Mouse (Mus musculus) spleen, adult 2 months (tissue): ENCODE results near the gene Atp6v1g1. TPM values are rescaled to one million over a fixed set of nuclear protein-coding genes. Genes with fewer than 3 reads are reported as not detected.
A peak's percentile ranks its signal among the peaks of the same experiment; 100 is the strongest.

Source experiments
- DNase-seq, 2 experiments: peaks; one replicate each; pipeline versions ENCODE4 v3.0.0 to v3.0.0-alpha.2; 2012 to 2021; ENCODE audit warnings: low spot score in 2 of 2, low read depth in 1 of 2
- H3K27ac ChIP-seq: fragments of 200-500 bp; 2 replicates; pipeline ENCODE4 v1.5.1; 2012; ENCODE audit warnings: low read length, inconsistent platforms; ENCODE audit not compliant: insufficient read depth
- H3K27me3 ChIP-seq: fragments of 200-500 bp; 2 replicates; pipeline ENCODE4 v1.6.1; 2012; ENCODE audit warnings: mild to moderate bottlenecking, moderate library complexity, low read length, inconsistent platforms; ENCODE audit not compliant: control insufficient read depth, insufficient read depth
- H3K36me3 ChIP-seq: fragments of 200-500 bp; 2 replicates; pipeline ENCODE4 v1.6.1; 2012; ENCODE audit warnings: mild to moderate bottlenecking, low read length, inconsistent platforms; ENCODE audit not compliant: control insufficient read depth, insufficient read depth
- H3K4me1 ChIP-seq: fragments of 200-500 bp; 2 replicates; pipeline ENCODE4 v1.6.1; 2011; ENCODE audit warnings: inconsistent platforms; ENCODE audit not compliant: control insufficient read depth, insufficient read depth, insufficient read length
- H3K4me3 ChIP-seq: fragments of 200-500 bp; 2 replicates; pipeline ENCODE4 v1.5.1; 2011; ENCODE audit warnings: mild to moderate bottlenecking, inconsistent platforms; ENCODE audit not compliant: insufficient read depth, insufficient read length; ENCODE audit errors: extremely low read depth
- CTCF ChIP-seq: fragments of 200-500 bp; IDR thresholded peaks from 2 replicates; pipeline ENCODE4 v1.5.1; 2011; ENCODE audit warnings: mild to moderate bottlenecking, inconsistent platforms; ENCODE audit not compliant: insufficient read depth, insufficient read length, insufficient replicate concordance; ENCODE audit errors: extremely low read depth
- POLR2A ChIP-seq: fragments of 200-500 bp; IDR thresholded peaks from 2 replicates; pipeline ENCODE4 v1.6.1; 2011; ENCODE audit warnings: low read depth, low read length, inconsistent platforms
- WGBS: fragments of 180-500 bp; shearing (Covaris S2); methylation state at CpG from one replicate; pipeline ENCODE4 v1.1.7; 2018; 5-methylcytosine and 5-hydroxymethylcytosine counted together
- polyA plus RNA-seq: library from polyadenylated mRNA; depleted of rRNA; stranded (reverse); fragments of >200 nt; gene quantifications from 2 replicates; pipeline ENCODE4 v1.2.3, GENCODE M21; 2012; rRNA removed

The Atp6v1g1 gene
- polyA plus RNA-seq: 17.0 and 17.2 TPM in 2 replicates

- peak; percentile 74 to 90 for DNase-seq
- peak within 1 kb of the TSS; percentile 83 for H3K27ac ChIP-seq
- peaks cover 10% of the 10 kb centered on the region; the same call in 1 of the 2 replicates for H3K4me1 ChIP-seq
- H3K27me3 ChIP-seq: no peaks in the 10 kb centered on the region
- peaks cover 3% of the 10 kb centered on the region for H3K36me3 ChIP-seq
- peak within 1 kb of the TSS; percentile 68 for H3K4me3 ChIP-seq
- TF ChIP-seq CTCF (no peak), POLR2A (no peak)
- 2% methylated on average over 54 of the region's 57 CpGs for WGBS
Measured at GRCm38 (mm10) chr4:63544494-63545230, at the start of gene Atp6v1g1. Atp6v1g1 (plus strand) TSS chr4:63544772.

- no peaks in the 10 kb centered on the region for H3K36me3 ChIP-seq
- 2% methylated on average over 90 of the region's 107 CpGs for WGBS
- peak in 1 of 2 experiments; percentile 37 for DNase-seq
- H3K27me3 ChIP-seq: peaks cover 9% of the 10 kb centered on the region; the same call in 1 of the 2 replicates
- H3K4me1 ChIP-seq: peaks cover 5% of the 10 kb centered on the region
- H3K4me3 ChIP-seq: peak overlapping the region; percentile 60
- TF ChIP-seq CTCF: no peak
- no peak for TF ChIP-seq POLR2A
- H3K27ac ChIP-seq: 0 out of 2 replicates have a peak overlapping the region, but pooled peaks have one; percentile 19
Measured at GRCm38 (mm10) chr4:63494967-63495914, 49.3 kb upstream of the Atp6v1g1 start.

GRCm38 (mm10) chr4:63495915-63496278 is 48.7 kb upstream of the Atp6v1g1 start, which contains the start of gene Whrn:
Whrn (minus strand) TSS chr4:63495991.
- H3K27me3 ChIP-seq: peaks cover 9% of the 10 kb centered on the region; the same call in 1 of the 2 replicates
- H3K36me3 ChIP-seq: no peaks in the 10 kb centered on the region
- TF ChIP-seq POLR2A (no peak), CTCF (no peak)
- peaks cover 4% of the 10 kb centered on the region for H3K4me1 ChIP-seq
- H3K27ac ChIP-seq: 0 out of 2 replicates have a peak within 1 kb of the TSS, but pooled peaks have one; percentile 19
- DNase-seq: peak; percentile 66 to 69
- under 1% methylated on average over 33 of the region's 34 CpGs for WGBS
- peak within 1 kb of the TSS; percentile 60 for H3K4me3 ChIP-seq

- Histone ChIP-seq H3K27ac (no peak overlapping the region), H3K4me3 (peak overlapping the region; percentile 60; the same call in 1 of the 2 replicates), H3K36me3 (no peaks in the 10 kb centered on the region), H3K4me1 (peaks cover 4% of the 10 kb centered on the region), H3K27me3 (peaks cover 9% of the 10 kb centered on the region; the same call in 1 of the 2 replicates)
- TF ChIP-seq CTCF: no peak
- TF ChIP-seq POLR2A: no peak
- DNase-seq: no peak
- 11% methylated on average over 6 of the region's 6 CpGs for WGBS
Measured at GRCm38 (mm10) chr4:63496312-63496711, 48.3 kb upstream of the Atp6v1g1 start.

- peaks cover 9% of the 10 kb centered on the region; the same call in 1 of the 2 replicates for H3K27me3 ChIP-seq
- no peak overlapping the region for H3K4me3 ChIP-seq
- peaks cover 4% of the 10 kb centered on the region for H3K4me1 ChIP-seq
- H3K36me3 ChIP-seq: no peaks in the 10 kb centered on the region
- TF ChIP-seq CTCF (no peak; the same call in 1 of the 2 replicates), POLR2A (no peak)
- WGBS: 43% methylated on average over 3 of the region's 3 CpGs
- DNase-seq: no peak
- no peak overlapping the region for H3K27ac ChIP-seq
Measured at GRCm38 (mm10) chr4:63498346-63498745, 46.2 kb upstream of the Atp6v1g1 start.

- no peaks in the 10 kb centered on the region for H3K27me3 ChIP-seq
- H3K4me3 ChIP-seq: no peak overlapping the region
- H3K4me1 ChIP-seq: no peaks in the 10 kb centered on the region; the same call in 1 of the 2 replicates
- WGBS: 74% methylated on average over 5 of the region's 5 CpGs
- TF ChIP-seq POLR2A (no peak), CTCF (no peak)
- no peaks in the 10 kb centered on the region for H3K36me3 ChIP-seq
- no peak overlapping the region for H3K27ac ChIP-seq
- DNase-seq: no peak
Measured at GRCm38 (mm10) chr4:63501050-63501449, 43.5 kb upstream of the Atp6v1g1 start.
